Mouse (Mus musculus) small intestine, adult 2 months (tissue): ENCODE data around the gene Ftsj3.

Source experiments
- CTCF ChIP-seq: fragments of 200-500 bp; IDR thresholded peaks from 2 replicates; pipeline ENCODE4 v1.5.1; 2012; ENCODE audit warnings: low read depth, mild to moderate bottlenecking, control low read depth, inconsistent platforms, low read length, moderate library complexity, mixed read lengths; ENCODE audit not compliant: insufficient replicate concordance, insufficient read length; ENCODE audit errors: extremely low read depth
- POLR2A ChIP-seq: fragments of 200-500 bp; IDR thresholded peaks from 2 replicates; pipeline ENCODE4 v1.6.1; 2012; ENCODE audit warnings: low read depth, mild to moderate bottlenecking, control low read depth, inconsistent platforms, low read length, moderate library complexity

DNA sequence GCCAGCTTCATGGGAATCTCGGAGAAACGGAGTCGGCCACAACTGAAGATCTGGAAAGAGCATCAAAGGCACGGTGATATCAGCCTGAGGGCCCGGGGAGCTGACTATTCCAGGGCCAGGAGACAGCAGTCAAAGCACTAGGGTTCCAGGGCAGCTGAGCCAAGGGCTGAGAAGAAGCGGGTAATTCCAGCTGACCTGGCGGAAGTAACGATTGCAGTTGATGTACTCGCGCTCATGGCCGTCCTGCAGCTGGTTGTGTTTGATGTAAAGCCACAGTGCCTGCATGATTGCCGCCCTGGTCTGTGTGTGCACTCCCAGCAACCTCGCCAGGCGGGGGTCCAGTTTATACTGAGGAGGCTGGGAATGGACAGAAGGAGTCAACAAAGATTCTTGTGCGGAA is 9.1 kb upstream of the Ftsj3 start:
- TF ChIP-seq POLR2A (no peak), CTCF (no peak)
